Mouse (Mus musculus): ENCODE measurements at regions not wholly inside any gene's neighbourhood (a gene's known extent, or its start where the extent isn't known, plus 50 kb on each side); places are given as distances from the start of the nearest gene placed in this dataset.

- no peaks in the 10 kb centered on the region for H3K4me1 ChIP-seq (ENCODE audit: insufficient read depth, low read length)
- WGBS = 67% methylated on average over 6 of the region's 6 CpGs
- no peak overlapping the region for H3K9ac ChIP-seq (replicated peaks; ENCODE audit: low read length)
- peaks cover 4% of the 10 kb centered on the region; the same call in 1 of the 2 replicates for H3K9me3 ChIP-seq (ENCODE audit: low read length)
- no peak overlapping the region for H3K4me2 ChIP-seq (ENCODE audit: low read depth, low read length)
- no peaks in the 10 kb centered on the region for H3K27me3 ChIP-seq (ENCODE audit: insufficient read depth, low read length)
- no peak overlapping the region for H3K4me3 ChIP-seq (ENCODE audit: low read length)
- TF ChIP-seq CTCF (IDR thresholded peaks at IDR 0.05; ENCODE audit: low read depth) = no peak
- no peaks in the 10 kb centered on the region for H3K36me3 ChIP-seq (ENCODE audit: insufficient read depth, low read length)
- DNase-seq (ENCODE audit: low spot score) (no peak), ATAC-seq (no peak)
- H3K27ac ChIP-seq = no peak overlapping the region
Measured at GRCm38 (mm10) chr2:159134042-159134441, 339.4 kb downstream of the Dhx35 start.

- 100% methylated on average over 2 of the region's 2 CpGs for WGBS
- Histone ChIP-seq H3K4me3 (ENCODE audit: low read length) (no peak overlapping the region), H3K4me1 (ENCODE audit: insufficient read depth, low read length) (no peaks in the 10 kb centered on the region), H3K36me3 (ENCODE audit: insufficient read depth, low read length) (no peaks in the 10 kb centered on the region), H3K9ac (replicated peaks; ENCODE audit: low read length) (no peak overlapping the region), H3K9me3 (ENCODE audit: low read length) (no peaks in the 10 kb centered on the region), H3K4me2 (ENCODE audit: low read depth, low read length) (no peak overlapping the region), H3K27me3 (ENCODE audit: insufficient read depth, low read length) (no peaks in the 10 kb centered on the region), H3K27ac (no peak overlapping the region)
- no peak for DNase-seq (ENCODE audit: low spot score)
- ATAC-seq = no peak
- TF ChIP-seq CTCF (IDR thresholded peaks at IDR 0.05; ENCODE audit: low read depth) = no peak
Measured at GRCm38 (mm10) chr2:159138603-159139002, 344.0 kb downstream of the Dhx35 start.

DNA sequence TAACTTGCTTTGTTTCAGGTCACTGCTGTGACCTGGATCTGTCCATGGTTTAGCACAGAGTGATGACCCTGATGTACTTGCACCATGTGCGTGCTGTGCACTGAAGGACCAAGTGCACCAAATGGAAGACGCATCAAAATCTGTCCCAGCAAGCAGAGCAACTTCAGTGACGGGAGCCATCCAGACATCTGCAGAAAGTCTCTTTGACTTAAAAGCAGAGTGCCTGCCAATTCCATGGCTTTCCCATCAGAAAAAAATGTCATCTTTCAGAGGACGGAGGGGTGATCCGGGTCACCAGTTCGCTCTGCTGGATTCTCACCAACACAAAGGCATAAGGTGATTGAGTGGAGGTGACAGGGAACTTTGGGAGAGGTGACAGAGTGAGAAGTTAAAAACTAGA, 351.4 kb downstream of the Dhx35 start:
- no peak for ATAC-seq
- TF ChIP-seq CTCF (IDR thresholded peaks at IDR 0.05; ENCODE audit: low read depth) = no peak
- WGBS = 84% methylated on average over 6 of the region's 6 CpGs

GRCm38 (mm10) chr2:159163985-159164384, 369.4 kb downstream of the Dhx35 start:
- Histone ChIP-seq H3K4me1 (ENCODE audit: insufficient read depth, low read length) (no peaks in the 10 kb centered on the region), H3K27me3 (ENCODE audit: insufficient read depth, low read length) (no peaks in the 10 kb centered on the region), H3K4me3 (ENCODE audit: low read length) (no peak overlapping the region), H3K9me3 (ENCODE audit: low read length) (no peaks in the 10 kb centered on the region), H3K27ac (no peak overlapping the region), H3K36me3 (ENCODE audit: insufficient read depth, low read length) (no peaks in the 10 kb centered on the region), H3K4me2 (ENCODE audit: low read depth, low read length) (no peak overlapping the region), H3K9ac (replicated peaks; ENCODE audit: low read length) (no peak overlapping the region)
- TF ChIP-seq CTCF (IDR thresholded peaks at IDR 0.05; ENCODE audit: low read depth) = peak; percentile 73
- ATAC-seq (no peak), DNase-seq (ENCODE audit: low spot score) (peak; percentile 44)
- WGBS = 46% methylated on average over 7 of the region's 7 CpGs

More for the DNA sequence above, 351.4 kb downstream of the Dhx35 start:
- H3K9ac ChIP-seq (replicated peaks; ENCODE audit: low read length) = no peak overlapping the region
- no peak overlapping the region for H3K4me3 ChIP-seq (ENCODE audit: low read length)
- H3K4me1 ChIP-seq (ENCODE audit: insufficient read depth, low read length) = no peaks in the 10 kb centered on the region
- H3K27me3 ChIP-seq (ENCODE audit: insufficient read depth, low read length) = no peaks in the 10 kb centered on the region
- DNase-seq (ENCODE audit: low spot score) = no peak
- no peaks in the 10 kb centered on the region for H3K36me3 ChIP-seq (ENCODE audit: insufficient read depth, low read length)
- no peak overlapping the region for H3K27ac ChIP-seq
- no peaks in the 10 kb centered on the region for H3K9me3 ChIP-seq (ENCODE audit: low read length)
- no peak overlapping the region for H3K4me2 ChIP-seq (ENCODE audit: low read depth, low read length)

DNA sequence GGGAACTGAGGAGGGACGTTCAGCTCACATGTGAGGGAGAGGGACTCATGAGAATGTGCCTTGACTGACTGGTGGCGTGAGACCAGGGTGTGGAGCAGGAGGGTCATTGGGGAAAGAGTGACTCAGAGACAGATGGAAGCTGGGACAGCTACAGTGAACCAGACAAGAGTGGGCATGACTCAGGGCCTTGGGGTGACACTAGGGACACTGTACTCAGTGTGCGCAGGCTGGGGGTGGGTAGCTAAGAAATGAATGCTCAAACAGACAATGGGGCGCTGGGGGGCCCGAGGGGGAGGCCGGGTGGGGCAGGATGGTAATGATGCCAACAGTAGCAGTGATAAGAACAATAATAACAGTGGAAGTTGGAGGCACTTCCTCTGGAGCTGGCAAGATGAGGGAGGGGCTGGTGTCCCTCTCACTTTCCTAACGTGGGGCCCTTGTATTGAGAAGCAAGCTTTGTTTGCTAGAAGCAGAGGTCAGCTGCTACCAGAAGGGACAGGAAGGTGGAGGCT, 374.0 kb downstream of the Dhx35 start:
- 70% methylated on average over 7 of the region's 7 CpGs for WGBS
- Histone ChIP-seq H3K9me3 (ENCODE audit: low read length) (no peaks in the 10 kb centered on the region), H3K27me3 (ENCODE audit: insufficient read depth, low read length) (no peaks in the 10 kb centered on the region), H3K36me3 (ENCODE audit: insufficient read depth, low read length) (no peaks in the 10 kb centered on the region), H3K9ac (replicated peaks; ENCODE audit: low read length) (no peak overlapping the region), H3K4me3 (ENCODE audit: low read length) (no peak overlapping the region), H3K4me1 (ENCODE audit: insufficient read depth, low read length) (no peaks in the 10 kb centered on the region), H3K4me2 (ENCODE audit: low read depth, low read length) (no peak overlapping the region), H3K27ac (no peak overlapping the region)
- ATAC-seq (no peak), DNase-seq (ENCODE audit: low spot score) (no peak)
- no peak for TF ChIP-seq CTCF (IDR thresholded peaks at IDR 0.05; ENCODE audit: low read depth)

DNA sequence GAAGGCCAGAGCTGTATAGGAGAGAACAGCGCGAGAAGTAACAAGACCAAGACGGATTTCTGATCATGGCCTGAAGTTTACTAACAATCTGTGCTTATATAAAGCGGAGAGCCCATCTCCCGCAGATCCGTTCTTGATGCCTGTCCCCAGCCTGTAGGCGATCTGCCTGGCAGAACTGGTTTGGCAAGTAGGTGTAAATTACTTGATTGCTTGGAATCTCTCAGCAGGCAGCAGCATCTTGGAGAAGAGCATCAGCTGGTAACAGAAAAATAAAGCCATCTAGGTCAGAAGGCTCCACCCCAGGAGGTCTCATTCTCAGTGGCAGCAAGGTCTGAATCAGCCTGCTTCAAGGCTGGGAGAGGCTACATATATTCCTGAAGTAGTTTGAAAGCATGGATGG, 401.5 kb downstream of the Dhx35 start:
- DNase-seq (ENCODE audit: low spot score) = no peak
- Histone ChIP-seq H3K36me3 (ENCODE audit: insufficient read depth, low read length) (no peaks in the 10 kb centered on the region), H3K4me1 (ENCODE audit: insufficient read depth, low read length) (no peaks in the 10 kb centered on the region), H3K4me3 (ENCODE audit: low read length) (no peak overlapping the region), H3K27ac (no peak overlapping the region), H3K4me2 (ENCODE audit: low read depth, low read length) (no peak overlapping the region), H3K9ac (replicated peaks; ENCODE audit: low read length) (no peak overlapping the region), H3K9me3 (ENCODE audit: low read length) (no peaks in the 10 kb centered on the region), H3K27me3 (ENCODE audit: insufficient read depth, low read length) (no peaks in the 10 kb centered on the region)
- TF ChIP-seq CTCF (IDR thresholded peaks at IDR 0.05; ENCODE audit: low read depth) = no peak
- 46% methylated on average over 7 of the region's 7 CpGs for WGBS
- no peak for ATAC-seq

GRCm38 (mm10) chr2:159232266-159232665, 437.7 kb downstream of the Dhx35 start:
- TF ChIP-seq CTCF (IDR thresholded peaks at IDR 0.05; ENCODE audit: low read depth) = no peak
- WGBS = 17% methylated on average over 2 of the region's 2 CpGs
- H3K27me3 ChIP-seq (ENCODE audit: insufficient read depth, low read length) = no peaks in the 10 kb centered on the region

More at GRCm38 (mm10) chr2:159232266-159232665, 437.7 kb downstream of the Dhx35 start:
- H3K27ac ChIP-seq = no peak overlapping the region
- H3K4me3 ChIP-seq (ENCODE audit: low read length) = no peak overlapping the region
- no peak overlapping the region for H3K4me2 ChIP-seq (ENCODE audit: low read depth, low read length)
- H3K9ac ChIP-seq (replicated peaks; ENCODE audit: low read length) = no peak overlapping the region
- ATAC-seq = no peak
- peak; percentile 32 for DNase-seq (ENCODE audit: low spot score)
- H3K4me1 ChIP-seq (ENCODE audit: insufficient read depth, low read length) = no peaks in the 10 kb centered on the region; the same call in 1 of the 2 replicates
- no peaks in the 10 kb centered on the region for H3K36me3 ChIP-seq (ENCODE audit: insufficient read depth, low read length)
- no peaks in the 10 kb centered on the region for H3K9me3 ChIP-seq (ENCODE audit: low read length)
